Mouse (Mus musculus): Measurements from ENCODE around the gene Ubr4.

DNA sequence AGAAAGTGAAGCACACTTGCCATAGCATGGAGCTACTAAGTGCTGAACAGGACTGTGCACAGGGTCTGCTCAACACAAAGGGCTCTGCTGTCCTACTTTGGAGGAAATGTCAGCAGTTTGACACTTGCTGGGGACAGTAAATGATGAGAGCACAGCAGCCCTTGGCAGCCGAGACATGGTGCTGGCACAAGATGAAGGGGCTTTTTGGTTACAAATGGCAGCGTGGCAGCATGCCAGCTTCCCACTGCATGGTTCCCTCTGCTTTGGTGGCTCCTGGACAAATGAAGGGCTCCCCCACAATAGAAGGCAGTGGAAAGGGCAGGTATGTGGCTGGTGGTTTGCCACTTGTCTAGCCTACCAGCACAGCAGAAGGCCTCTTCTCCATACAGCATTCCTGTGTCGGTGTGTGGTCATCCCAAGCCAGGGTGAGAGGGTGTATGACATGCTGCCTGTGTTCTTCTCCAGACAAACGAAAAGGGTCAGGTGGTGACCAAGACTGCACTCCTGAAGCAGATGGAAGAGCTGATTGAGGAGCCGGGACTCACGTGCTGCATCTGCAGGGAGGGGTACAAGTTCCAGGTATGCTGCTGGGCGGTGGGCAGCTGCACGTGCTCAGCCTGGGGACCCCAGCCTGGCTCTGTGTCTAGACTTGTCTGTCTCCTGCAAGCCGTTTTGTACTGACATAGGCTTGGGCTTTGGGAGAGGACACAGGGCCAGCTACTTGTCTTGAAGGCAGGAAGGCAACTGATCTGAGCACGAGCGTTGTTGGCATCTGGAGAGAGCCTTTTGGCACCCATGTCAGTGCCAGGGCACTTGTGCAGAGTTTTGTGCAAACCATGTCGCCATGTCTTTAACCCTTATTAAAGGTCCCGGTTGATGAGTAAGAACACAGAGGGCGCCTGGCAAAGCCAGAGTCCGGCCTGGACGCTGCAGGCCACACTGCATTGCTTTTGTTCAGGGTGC, 124.5 kb downstream of the Ubr4 start:
- TF ChIP-seq CTCF (conservative IDR thresholded peaks at IDR 0.05; ENCODE audit: insufficient read depth, insufficient read length, low read depth, low read length) = no peak
- no peak for TF ChIP-seq POLR2A (IDR thresholded peaks at IDR 0.05; ENCODE audit: low read depth, low read length)

Data from kidney, adult 2 months (tissue).